Mouse (Mus musculus) lung, embryonic 16.5 days (tissue): ENCODE measurements around the gene Mrps18c. TPM values are rescaled to one million over a fixed set of nuclear protein-coding genes. Genes with fewer than 3 reads are reported as not detected.

ENCODE experiments used
- ATAC-seq: fragments of 200-750 bp; cut with Nextera tagmentation; 2 replicates; pipeline ENCODE4 v1.8.0; 2017; ENCODE audit warnings: low read depth, mild to moderate bottlenecking, moderate library complexity
- H3K27ac ChIP-seq: fragments of 300-500 bp; sonication (generic); 2 replicates; pipeline ENCODE4 v1.5.1; 2014; ENCODE audit warnings: mild to moderate bottlenecking, control low read depth, low read length
- H3K27me3 ChIP-seq: fragments of 300-500 bp; sonication (generic); 2 replicates; pipeline ENCODE4 v1.6.1; 2014; ENCODE audit warnings: low read depth, low read length, mixed read lengths; ENCODE audit not compliant: control insufficient read depth, insufficient read depth
- H3K36me3 ChIP-seq: fragments of 300-500 bp; sonication (generic); 2 replicates; pipeline ENCODE4 v1.6.1; 2014; ENCODE audit warnings: low read length; ENCODE audit not compliant: control insufficient read depth, insufficient read depth
- H3K4me1 ChIP-seq: fragments of 300-500 bp; sonication (generic); replicated peaks from 2 replicates; pipeline ENCODE4 v1.6.1; 2014; ENCODE audit warnings: low read length, mixed read lengths; ENCODE audit not compliant: control insufficient read depth, insufficient read depth
- H3K4me2 ChIP-seq: fragments of 300-500 bp; sonication (generic); 2 replicates; pipeline ENCODE4 v1.6.1; 2014; ENCODE audit warnings: low read depth, low read length, control low read depth
- H3K4me3 ChIP-seq: fragments of 300-500 bp; sonication (generic); 2 replicates; pipeline ENCODE4 v1.5.1; 2014; ENCODE audit warnings: mild to moderate bottlenecking, low read length, control low read depth
- H3K9ac ChIP-seq: fragments of 300-500 bp; sonication (generic); 2 replicates; pipeline ENCODE4 v1.6.1; 2014; ENCODE audit warnings: low read length, control low read depth
- H3K9me3 ChIP-seq: fragments of 300-500 bp; sonication (generic); 2 replicates; pipeline ENCODE4 v1.6.1; 2016; ENCODE audit warnings: low read length; ENCODE audit not compliant: control insufficient read depth
- WGBS: fragments of 180-500 bp; shearing (Covaris S2); extraction: QIAGEN DNeasy Blood & Tissue Kit; methylation state at CpG from one replicate; pipeline ENCODE4 v1.1.7; 2014; 5-methylcytosine and 5-hydroxymethylcytosine counted together
- polyA plus RNA-seq: library from polyadenylated mRNA; unstranded; fragments of >200 nt; fragmentation: Nextera tagmentation; extraction: Ambion mirVana; gene quantifications from 2 replicates; pipeline ENCODE4 v1.2.1, GENCODE M21; 2015

The Mrps18c gene
- polyA plus RNA-seq, 1 experiment from 2014 or later: 154 TPM

- Histone ChIP-seq H3K36me3 (no peaks in the 10 kb centered on the region), H3K4me2 (no peak overlapping the region), H3K9ac (no peak overlapping the region), H3K27me3 (peaks cover 9% of the 10 kb centered on the region), H3K4me3 (no peak overlapping the region), H3K27ac (no peak overlapping the region), H3K4me1 (peaks cover 7% of the 10 kb centered on the region), H3K9me3 (peaks cover 5% of the 10 kb centered on the region)
- 32% methylated on average over 3 of the region's 3 CpGs for WGBS
- no peak for ATAC-seq
Measured at GRCm38 (mm10) chr5:100844485-100844884, 46.1 kb downstream of the Mrps18c start.

- Histone ChIP-seq H3K4me2 (peak within 1 kb of the TSS; percentile 99), H3K4me3 (peak within 1 kb of the TSS; percentile 70), H3K36me3 (no peaks in the 10 kb centered on the region), H3K9me3 (peaks cover 5% of the 10 kb centered on the region), H3K27ac (no peak within 1 kb of the TSS), H3K9ac (peak within 1 kb of the TSS; percentile 72), H3K4me1 (peaks cover 7% of the 10 kb centered on the region), H3K27me3 (peaks cover 9% of the 10 kb centered on the region)
- under 1% methylated on average over 16 of the region's 16 CpGs for WGBS
- 0 out of 2 replicates have a peak, but pooled peaks have one; percentile 35 for ATAC-seq
Measured at GRCm38 (mm10) chr5:100845485-100845847, 47.0 kb downstream of the Mrps18c start, which contains the start of gene Gpat3. Gene Gpat3, plus strand, starts transcription at chr5:100845713.

GRCm38 (mm10) chr5:100845848-100846598 lies 47.6 kb downstream of the Mrps18c start:
- Histone ChIP-seq H3K4me2 (peak overlapping the region; percentile 99), H3K9ac (peak overlapping the region; percentile 72), H3K36me3 (no peaks in the 10 kb centered on the region), H3K27ac (no peak overlapping the region), H3K9me3 (peaks cover 5% of the 10 kb centered on the region), H3K4me3 (peak overlapping the region; percentile 70), H3K4me1 (peaks cover 7% of the 10 kb centered on the region), H3K27me3 (peaks cover 9% of the 10 kb centered on the region)
- peak; percentile 82 for ATAC-seq
- under 1% methylated on average over 51 of the region's 52 CpGs for WGBS

GRCm38 (mm10) chr5:100846599-100846920 lies 48.1 kb downstream of the Mrps18c start:
- 1% methylated on average over 22 of the region's 22 CpGs for WGBS
- H3K27ac ChIP-seq: no peak overlapping the region
- peaks cover 9% of the 10 kb centered on the region for H3K27me3 ChIP-seq
- H3K9ac ChIP-seq: peak overlapping the region; percentile 72
- peak overlapping the region; percentile 99 for H3K4me2 ChIP-seq
- peak overlapping the region; percentile 70 for H3K4me3 ChIP-seq
- H3K4me1 ChIP-seq: peaks cover 7% of the 10 kb centered on the region
- no peak for ATAC-seq
- H3K36me3 ChIP-seq: no peaks in the 10 kb centered on the region
- H3K9me3 ChIP-seq: peaks cover 4% of the 10 kb centered on the region

- peak overlapping the region; percentile 99; the same call in 1 of the 2 replicates for H3K4me2 ChIP-seq
- ATAC-seq: no peak
- no peaks in the 10 kb centered on the region; the same call in none of the 2 replicates for H3K9me3 ChIP-seq
- H3K36me3 ChIP-seq: no peaks in the 10 kb centered on the region
- peaks cover 7% of the 10 kb centered on the region for H3K4me1 ChIP-seq
- H3K4me3 ChIP-seq: peak overlapping the region; percentile 70; the same call in 1 of the 2 replicates
- peaks cover 9% of the 10 kb centered on the region for H3K27me3 ChIP-seq
- H3K27ac ChIP-seq: no peak overlapping the region
- no peak overlapping the region for H3K9ac ChIP-seq
- WGBS: 8% methylated on average over 2 of the region's 2 CpGs
Measured at GRCm38 (mm10) chr5:100847143-100847542, 48.7 kb downstream of the Mrps18c start.

GRCm38 (mm10) chr5:100853963-100854362 lies 55.5 kb downstream of the Mrps18c start:
- no peak overlapping the region for H3K4me3 ChIP-seq
- no peak for ATAC-seq
- H3K9ac ChIP-seq: no peak overlapping the region
- WGBS: 73% methylated on average over 4 of the region's 4 CpGs
- no peaks in the 10 kb centered on the region for H3K27me3 ChIP-seq
- no peak overlapping the region for H3K27ac ChIP-seq
- H3K4me2 ChIP-seq: no peak overlapping the region
- no peaks in the 10 kb centered on the region for H3K4me1 ChIP-seq
- H3K36me3 ChIP-seq: no peaks in the 10 kb centered on the region
- no peaks in the 10 kb centered on the region for H3K9me3 ChIP-seq

Other genes with a start within 250 kb of the Mrps18c start
- gene Plac8, start 226.4 kb upstream of the Mrps18c start, polyA plus RNA-seq: 12.5 and 16.7 TPM in 2 replicates
- 44.1 and 47.2 TPM in 2 replicates for gene Coq2, start 123.5 kb upstream of the Mrps18c start, polyA plus RNA-seq
- 6.2 TPM in 2 replicates for gene Hpse, start 78.9 kb upstream of the Mrps18c start, polyA plus RNA-seq
- 10.9 and 14.1 TPM in 2 replicates for gene Helq, start within 50 bp of the Mrps18c start, polyA plus RNA-seq
- gene Abraxas1, start 22.3 kb downstream of the Mrps18c start, polyA plus RNA-seq: 32.2 and 33.0 TPM in 2 replicates
- gene Gpat3, start 47.1 kb downstream of the Mrps18c start, polyA plus RNA-seq: 1.6 and 2.8 TPM in 2 replicates